Mouse (Mus musculus): ENCODE results near the gene Stk11.
A peak's percentile ranks its signal among the peaks of the same experiment; 100 is the strongest.

The Stk11 gene

GRCm38 (mm10) chr10:80095547-80095946 lies 20.1 kb upstream of the Stk11 start:
- DNase-seq = no peak

GRCm38 (mm10) chr10:80097275-80097674 lies 18.3 kb upstream of the Stk11 start:
- DNase-seq = no peak

GRCm38 (mm10) chr10:80098630-80099029 lies 17.0 kb upstream of the Stk11 start:
- no peak for DNase-seq

GRCm38 (mm10) chr10:80100982-80101381 lies 14.6 kb upstream of the Stk11 start:
- DNase-seq = no peak

- peak; percentile 86 for DNase-seq
These were observed 13.2 kb upstream of the Stk11 start for GRCm38 (mm10) chr10:80102216-80102915.

- DNase-seq = no peak
These were observed 12.6 kb upstream of the Stk11 start for GRCm38 (mm10) chr10:80103032-80103431.

- DNase-seq = no peak
These were observed 11.4 kb upstream of the Stk11 start for GRCm38 (mm10) chr10:80104181-80104580.

- no peak for DNase-seq
These were observed 10.1 kb upstream of the Stk11 start, which contains the start of gene Sbno2 for GRCm38 (mm10) chr10:80105460-80105859. Sbno2 (minus strand) TSS chr10:80105571.

- no peak for DNase-seq
These were observed 9.7 kb upstream of the Stk11 start for GRCm38 (mm10) chr10:80105926-80106325.

GRCm38 (mm10) chr10:80107678-80108077 lies 7.9 kb upstream of the Stk11 start:
- no peak for DNase-seq

- DNase-seq = peak; percentile 90
These were observed 990 bp upstream of the Stk11 start for GRCm38 (mm10) chr10:80114341-80115284.

GRCm38 (mm10) chr10:80115944-80116335 lies 337 bp downstream of the Stk11 start:
- no peak for DNase-seq

GRCm38 (mm10) chr10:80116563-80116926 lies 942 bp downstream of the Stk11 start:
- peak; percentile 70 for DNase-seq

GRCm38 (mm10) chr10:80116927-80117691 lies 1.5 kb downstream of the Stk11 start:
- DNase-seq = peak; percentile 77

- no peak for DNase-seq
These were observed 2.1 kb downstream of the Stk11 start for GRCm38 (mm10) chr10:80117736-80118135.

GRCm38 (mm10) chr10:80118552-80118951 lies 2.9 kb downstream of the Stk11 start:
- peak; percentile 69 for DNase-seq

GRCm38 (mm10) chr10:80120146-80120545 lies 4.5 kb downstream of the Stk11 start:
- DNase-seq = peak; percentile 49

GRCm38 (mm10) chr10:80121639-80122038 lies 6.0 kb downstream of the Stk11 start:
- no peak for DNase-seq

- no peak for DNase-seq
These were observed 8.4 kb downstream of the Stk11 start for GRCm38 (mm10) chr10:80123932-80124562.

GRCm38 (mm10) chr10:80127920-80128319 lies 12.3 kb downstream of the Stk11 start:
- DNase-seq = peak; percentile 48

GRCm38 (mm10) chr10:80129846-80130245 lies 14.2 kb downstream of the Stk11 start:
- peak; percentile 88 for DNase-seq

- DNase-seq = no peak
These were observed 14.9 kb downstream of the Stk11 start for GRCm38 (mm10) chr10:80130403-80131031.
